Mouse (Mus musculus) heart, embryonic 14.5 days (tissue): Measurements from ENCODE around the gene Kri1. TPM values are rescaled to one million over a fixed set of nuclear protein-coding genes. Genes with fewer than 3 reads are reported as not detected.

Experiments
- ATAC-seq: fragments of 200-750 bp; cut with Nextera tagmentation; 2 replicates; pipeline ENCODE4 v1.8.0; 2017; ENCODE audit warnings: low read depth, moderate TSS enrichment; ENCODE audit not compliant: insufficient number of reproducible peaks, insufficient read depth, low FRiP score
- H3K27ac ChIP-seq, 2 experiments: fragments of 200-500 bp in 1 of 2; fragments of 300-500 bp in 1 of 2; sonication (generic) in 1 of 2; replicated peaks in 1 of 2; 2 replicates each; pipeline ENCODE4 v1.5.1; 2012 to 2014; ENCODE audit warnings: low read depth in 2 of 2, low read length in 2 of 2, control low read depth in 1 of 2, mild to moderate bottlenecking in 1 of 2, mixed read lengths in 1 of 2; ENCODE audit not compliant: control insufficient read depth in 1 of 2, insufficient read depth in 1 of 2
- H3K27me3 ChIP-seq: fragments of 300-500 bp; sonication (generic); 2 replicates; pipeline ENCODE4 v1.6.1; 2014; ENCODE audit warnings: mild to moderate bottlenecking, low read length, control low read depth; ENCODE audit not compliant: control insufficient read depth, insufficient read depth
- H3K36me3 ChIP-seq: fragments of 300-500 bp; sonication (generic); 2 replicates; pipeline ENCODE4 v1.6.1; 2014; ENCODE audit warnings: mild to moderate bottlenecking, control low read depth, low read length, mixed read lengths; ENCODE audit not compliant: control insufficient read depth, insufficient read depth
- H3K4me1 ChIP-seq, 2 experiments: fragments of 200-500 bp in 1 of 2; fragments of 300-500 bp in 1 of 2; sonication (generic) in 1 of 2; 2 replicates each; pipeline ENCODE4 v1.6.1; 2012 to 2014; ENCODE audit warnings: low read length in 2 of 2, control low read depth in 1 of 2, mixed read lengths in 1 of 2; ENCODE audit not compliant: control insufficient read depth in 2 of 2, insufficient read depth in 2 of 2
- H3K4me2 ChIP-seq: fragments of 300-500 bp; sonication (generic); 2 replicates; pipeline ENCODE4 v1.6.1; 2014; ENCODE audit warnings: mild to moderate bottlenecking, low read length
- H3K4me3 ChIP-seq, 2 experiments: fragments of 200-500 bp in 1 of 2; fragments of 300-500 bp in 1 of 2; sonication (generic) in 1 of 2; 2 replicates each; pipeline ENCODE4 v1.5.1; 2012 to 2014; ENCODE audit warnings: low read length in 2 of 2, mild to moderate bottlenecking in 2 of 2, control low read depth in 1 of 2, low read depth in 1 of 2, moderate library complexity in 1 of 2; ENCODE audit not compliant: control insufficient read depth in 1 of 2, insufficient read depth in 1 of 2
- H3K9ac ChIP-seq: fragments of 300-500 bp; sonication (generic); 2 replicates; pipeline ENCODE4 v1.6.1; 2014; ENCODE audit warnings: mild to moderate bottlenecking, low read length
- H3K9me3 ChIP-seq: fragments of 300-500 bp; sonication (generic); 2 replicates; pipeline ENCODE4 v1.6.1; 2016; ENCODE audit warnings: low read length, control low read depth; ENCODE audit not compliant: control insufficient read depth
- WGBS: fragments of 180-500 bp; shearing (Covaris S2); extraction: QIAGEN DNeasy Blood & Tissue Kit; methylation state at CpG from one replicate; pipeline ENCODE4 v1.1.7; 2014; 5-methylcytosine and 5-hydroxymethylcytosine counted together
- polyA plus RNA-seq: library from polyadenylated mRNA; unstranded; fragments of >200 nt; fragmentation: Nextera tagmentation; extraction: Ambion mirVana; gene quantifications from 2 replicates; pipeline ENCODE4 v1.2.1, GENCODE M21; 2014

Gene Kri1
- 7.6 and 12.6 TPM in 2 replicates for polyA plus RNA-seq

DNA sequence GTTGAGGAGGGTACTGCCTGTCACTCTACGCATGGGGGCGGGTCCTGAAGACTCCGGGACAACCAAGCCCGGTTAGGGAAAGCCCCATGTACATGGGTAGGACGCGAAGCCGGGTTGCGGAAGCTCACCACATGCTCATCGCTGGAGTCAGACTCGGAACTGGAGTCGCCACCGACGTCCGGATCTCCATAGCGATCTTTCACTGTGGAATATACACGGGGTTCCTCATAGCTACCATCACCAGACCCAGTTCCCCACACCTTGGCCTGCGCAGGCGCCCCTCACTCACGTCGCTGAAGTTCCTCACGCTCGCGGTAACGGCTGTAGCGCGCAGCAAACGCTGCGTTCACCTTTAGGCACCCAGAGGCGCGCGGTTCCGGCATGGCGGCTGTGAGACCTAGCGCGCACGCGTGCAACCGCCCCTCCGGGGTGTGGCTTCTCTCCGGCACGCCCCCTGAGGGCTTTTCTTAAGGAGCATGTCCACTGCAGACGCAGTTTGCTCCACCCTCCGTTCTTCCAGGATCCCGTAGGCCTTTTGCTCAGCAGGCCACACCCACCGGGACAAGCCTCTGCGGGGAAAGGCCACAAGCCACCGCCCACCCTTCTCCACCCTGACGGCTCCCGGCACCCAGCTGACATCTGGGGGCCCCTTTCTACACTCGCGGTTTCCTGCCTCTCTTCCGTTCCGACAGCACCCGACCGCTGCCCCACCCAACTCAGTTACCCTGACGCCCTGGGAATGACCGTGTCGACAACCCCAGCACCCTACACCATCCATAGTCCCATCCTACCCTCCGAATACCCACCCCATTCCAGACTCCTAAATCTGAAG, at the start of gene Kri1:
Kri1 (minus strand) TSS at position 399 of the 832 bp plus-strand sequence.
- Histone ChIP-seq H3K9ac (peak within 1 kb of the TSS; percentile 85), H3K4me1 (peaks cover 10 to 33% of the 10 kb centered on the region in 2 experiments), H3K4me3 (peak within 1 kb of the TSS; percentile 82 to 97), H3K27me3 (no peaks in the 10 kb centered on the region), H3K4me2 (peak within 1 kb of the TSS; percentile 78), H3K36me3 (peaks cover 34% of the 10 kb centered on the region), H3K27ac (peak within 1 kb of the TSS; percentile 90 to 92), H3K9me3 (no peaks in the 10 kb centered on the region)
- peak; percentile 66 for ATAC-seq
- under 1% methylated on average over 59 of the region's 59 CpGs for WGBS

DNA sequence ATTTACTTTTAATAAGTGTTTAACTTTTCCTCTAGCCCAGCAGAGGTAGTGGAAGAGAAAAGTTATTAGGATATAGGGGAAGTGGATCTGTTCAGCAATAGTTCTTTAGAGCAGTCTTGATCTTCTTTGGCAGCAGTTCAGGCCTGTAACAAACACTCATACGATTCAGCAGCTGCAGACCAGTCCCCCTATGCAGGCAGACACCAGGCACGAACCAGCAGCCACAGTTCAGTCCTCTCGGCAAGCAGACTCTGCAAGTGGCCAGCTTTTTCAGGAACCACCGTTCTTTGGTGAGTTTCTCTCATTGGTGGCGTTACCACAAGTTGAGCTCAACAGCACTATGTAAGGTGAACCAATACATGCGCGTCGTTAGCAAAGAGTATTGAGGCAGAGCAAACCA, 48.7 kb upstream of the Kri1 start:
- Histone ChIP-seq H3K4me2 (no peak overlapping the region), H3K4me1 (peaks cover 23 to 33% of the 10 kb centered on the region in 2 experiments), H3K9ac (no peak overlapping the region), H3K27me3 (no peaks in the 10 kb centered on the region), H3K36me3 (peaks cover 9% of the 10 kb centered on the region), H3K9me3 (no peaks in the 10 kb centered on the region), H3K4me3 (no peak overlapping the region), H3K27ac (no peak overlapping the region)
- WGBS: 88% methylated on average over 8 of the region's 8 CpGs
- no peak for ATAC-seq

DNA sequence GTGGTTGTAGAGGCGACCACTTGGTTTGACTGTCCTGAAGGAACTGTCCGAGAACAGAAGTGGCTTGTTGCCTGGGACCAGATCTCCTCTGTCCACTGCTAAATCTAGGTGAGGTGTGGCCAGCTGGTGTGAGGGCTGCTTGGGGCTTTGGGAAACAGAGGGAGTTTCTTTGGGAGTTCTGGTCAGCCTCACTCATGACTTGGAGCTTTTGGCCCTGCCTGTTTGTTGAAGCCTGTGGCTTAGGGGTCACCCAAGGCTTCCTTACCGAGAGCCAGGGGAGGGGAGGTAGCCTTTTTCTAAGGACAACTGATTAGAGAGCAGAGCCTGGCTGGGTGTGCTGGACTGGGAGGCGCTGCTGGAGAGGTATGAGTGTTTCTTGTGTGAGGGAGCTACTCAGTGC, 47.6 kb upstream of the Kri1 start:
- H3K4me2 ChIP-seq: no peak overlapping the region
- H3K27me3 ChIP-seq: no peaks in the 10 kb centered on the region
- H3K36me3 ChIP-seq: peaks cover 5% of the 10 kb centered on the region; the same call in 1 of the 2 replicates
- no peaks in the 10 kb centered on the region for H3K9me3 ChIP-seq
- ATAC-seq: no peak
- no peak overlapping the region for H3K4me3 ChIP-seq
- H3K9ac ChIP-seq: no peak overlapping the region
- H3K4me1 ChIP-seq: peaks cover 27 to 33% of the 10 kb centered on the region in 2 experiments
- H3K27ac ChIP-seq: no peak overlapping the region
- WGBS: 45% methylated on average over 4 of the region's 4 CpGs

DNA sequence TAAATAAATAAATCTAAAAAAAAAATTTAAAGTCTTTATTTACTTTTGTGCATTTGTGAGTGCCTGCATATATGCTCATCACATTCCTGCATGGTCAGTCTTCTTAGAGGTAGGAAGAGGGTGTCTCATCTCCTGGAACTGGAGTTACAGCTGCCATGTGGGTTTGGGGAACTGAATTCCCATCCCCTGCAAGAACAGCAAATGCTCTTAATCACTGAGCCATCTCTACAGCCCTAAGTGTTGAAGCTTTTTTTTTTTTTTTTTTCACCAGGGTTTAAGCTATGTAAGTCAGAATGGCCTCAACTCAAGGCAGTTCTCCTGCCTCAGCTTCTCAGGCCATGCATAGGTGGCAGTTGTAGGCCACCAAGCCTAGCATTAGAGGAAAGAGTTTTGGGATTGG, 47.0 kb upstream of the Kri1 start:
- H3K4me1 ChIP-seq: peaks cover 32 to 40% of the 10 kb centered on the region in 2 experiments
- no peak overlapping the region for H3K27ac ChIP-seq
- no peaks in the 10 kb centered on the region for H3K9me3 ChIP-seq
- no peak for ATAC-seq
- H3K4me2 ChIP-seq: no peak overlapping the region
- H3K36me3 ChIP-seq: peaks cover 1% of the 10 kb centered on the region; the same call in 1 of the 2 replicates
- no peaks in the 10 kb centered on the region for H3K27me3 ChIP-seq
- no peak overlapping the region for H3K4me3 ChIP-seq
- no peak overlapping the region for H3K9ac ChIP-seq

DNA sequence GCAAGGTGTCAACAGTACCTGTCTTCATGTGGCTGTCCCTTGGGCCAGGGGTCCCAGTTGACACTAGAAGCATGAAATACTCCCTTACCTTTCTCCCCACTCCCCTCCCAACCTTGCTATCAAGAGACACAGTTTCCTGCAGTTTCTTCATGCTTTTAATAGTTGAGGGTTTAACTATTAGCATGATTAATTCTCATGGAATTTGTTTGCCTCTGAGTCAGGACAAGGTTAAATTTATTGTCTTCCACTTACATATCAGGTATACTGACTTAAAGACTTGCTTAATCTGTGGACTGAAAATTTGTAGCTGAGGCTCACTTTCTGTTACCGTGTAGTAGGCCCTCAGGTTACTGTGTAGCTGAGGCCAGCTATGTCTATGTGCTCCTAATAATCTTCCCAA, 45.8 kb upstream of the Kri1 start:
- H3K4me1 ChIP-seq: peaks cover 35 to 42% of the 10 kb centered on the region in 2 experiments
- 95% methylated on average over 1 of the region's 1 CpGs for WGBS
- H3K27ac ChIP-seq: no peak overlapping the region

DNA sequence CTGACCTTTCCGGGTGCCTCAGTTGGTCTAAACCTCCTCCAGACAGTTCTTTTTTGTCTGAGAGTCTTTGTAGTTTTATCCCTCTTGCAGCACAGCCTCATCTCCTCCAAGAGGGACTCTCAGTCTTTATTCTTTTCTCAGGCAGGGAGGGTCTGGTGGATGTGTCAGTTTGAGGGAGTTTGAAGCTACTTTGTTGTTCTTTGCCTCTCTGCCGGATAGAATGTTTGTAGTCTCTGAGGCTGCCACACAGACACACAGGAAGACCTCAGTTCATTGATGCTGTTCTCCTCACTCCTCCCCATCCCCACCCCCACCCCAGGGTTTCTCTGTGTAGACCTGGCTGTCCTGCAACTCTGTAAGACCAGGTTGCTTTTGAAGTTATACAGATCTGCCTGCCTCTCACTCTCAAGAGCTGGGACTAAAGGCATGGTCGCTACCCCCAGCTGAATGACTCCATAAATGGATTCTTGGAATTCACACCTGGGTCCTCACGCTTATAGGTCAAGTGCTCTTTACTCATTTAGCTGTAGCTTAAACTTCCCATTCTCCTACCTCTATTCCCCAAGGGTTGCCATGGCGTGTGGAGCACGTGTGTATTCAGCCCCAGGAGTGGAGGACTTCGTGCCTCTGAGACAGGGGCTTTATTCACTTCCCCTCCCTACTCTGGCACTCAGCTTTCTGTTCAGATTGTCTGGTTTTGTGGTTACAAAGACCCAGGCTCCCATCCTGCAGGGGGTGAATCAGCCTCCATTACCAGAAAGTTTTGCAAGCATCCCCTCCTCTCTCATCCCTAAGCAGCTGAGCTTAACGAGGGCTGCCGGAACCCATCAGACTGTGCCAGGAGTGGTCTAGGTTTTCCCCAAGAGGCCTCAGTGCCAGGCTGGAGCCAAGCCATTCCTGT, 44.6 kb upstream of the Kri1 start:
- Histone ChIP-seq H3K4me1 (peaks cover 33 to 38% of the 10 kb centered on the region in 2 experiments), H3K9ac (peak overlapping the region; percentile 21; the same call in 1 of the 2 replicates)
- ATAC-seq: no peak

More for the DNA sequence above, 45.8 kb upstream of the Kri1 start:
- no peaks in the 10 kb centered on the region for H3K36me3 ChIP-seq
- no peaks in the 10 kb centered on the region for H3K27me3 ChIP-seq
- H3K9ac ChIP-seq: no peak overlapping the region
- H3K9me3 ChIP-seq: no peaks in the 10 kb centered on the region
- H3K4me3 ChIP-seq: no peak overlapping the region
- H3K4me2 ChIP-seq: no peak overlapping the region
- no peak for ATAC-seq

DNA sequence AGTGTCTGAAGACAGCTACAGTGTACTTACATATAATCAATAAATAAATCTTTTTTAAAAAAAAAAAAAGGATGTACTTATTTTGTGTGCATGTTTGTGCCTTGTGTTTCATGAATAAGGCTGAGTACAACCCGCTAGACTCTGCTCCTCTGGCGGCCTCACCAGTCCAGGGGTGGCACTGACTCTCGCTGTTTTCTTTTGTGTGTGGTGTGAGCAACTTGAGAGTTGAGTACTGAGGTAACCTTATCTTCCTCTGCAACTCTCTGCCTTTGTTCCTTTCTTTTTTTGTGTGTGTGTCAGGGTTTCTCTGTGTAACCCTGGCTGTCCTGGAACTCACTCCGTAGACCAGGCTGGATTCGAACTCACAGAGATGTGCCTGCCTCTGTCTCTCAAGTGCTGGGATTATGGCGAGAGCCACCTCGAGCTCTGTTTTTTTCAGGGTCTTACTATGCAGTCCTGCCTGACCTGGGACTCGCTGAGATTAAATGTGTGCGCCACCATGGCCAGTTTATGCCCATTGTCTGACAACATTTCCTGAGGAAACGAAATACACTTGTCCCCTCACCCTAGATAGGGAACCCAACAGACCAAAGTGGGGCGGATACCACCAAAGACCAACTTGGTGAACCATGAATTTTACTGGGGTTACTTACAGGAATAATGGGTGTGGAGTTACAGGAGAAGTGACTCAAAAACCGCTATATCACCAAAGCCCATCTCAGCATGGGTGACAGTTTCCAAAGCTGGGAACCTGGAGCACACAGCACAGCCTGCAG, 43.8 kb upstream of the Kri1 start:
- WGBS: 73% methylated on average over 12 of the region's 12 CpGs
- Histone ChIP-seq H3K27ac (no peak overlapping the region; a peak in 1 of 4 replicates), H3K4me2 (no peak overlapping the region), H3K4me3 (no peak overlapping the region), H3K27me3 (no peaks in the 10 kb centered on the region), H3K4me1 (peaks cover 33 to 37% of the 10 kb centered on the region in 2 experiments), H3K9me3 (no peaks in the 10 kb centered on the region), H3K9ac (no peak overlapping the region), H3K36me3 (0 out of 2 replicates have a peak, but pooled peaks cover under 1% of the 10 kb centered on the region)
- no peak for ATAC-seq

More for the DNA sequence above, 44.6 kb upstream of the Kri1 start:
- Histone ChIP-seq H3K27ac (peak overlapping the region; percentile 19 to 31; a peak in 1 of 4 replicates), H3K4me3 (no peak overlapping the region), H3K36me3 (no peaks in the 10 kb centered on the region), H3K27me3 (no peaks in the 10 kb centered on the region), H3K4me2 (peak overlapping the region; percentile 16; the same call in 1 of the 2 replicates), H3K9me3 (no peaks in the 10 kb centered on the region)
- WGBS: 30% methylated on average over 9 of the region's 9 CpGs
